Mouse (Mus musculus): Measurements from ENCODE around the gene Taf5. TPM values are rescaled to one million over a fixed set of nuclear protein-coding genes. Genes with fewer than 3 reads are reported as not detected.

The Taf5 gene
- polyA plus RNA-seq, 1 experiment: 3.6 TPM

- Histone ChIP-seq H3K79me2 (ENCODE audit: control insufficient read depth, insufficient read depth) (peaks cover 29% of the 10 kb centered on the region), H3K79me3 (ENCODE audit: low read depth) (peaks cover 10% of the 10 kb centered on the region), H3ac (ENCODE audit: control insufficient read depth, insufficient read length, low read depth) (no peak overlapping the region), H3K4me3 (ENCODE audit: insufficient read depth, poor library complexity, severe bottlenecking) (no peak overlapping the region), H3K27me3 (ENCODE audit: control insufficient read depth, insufficient read depth, insufficient read length) (no peaks in the 10 kb centered on the region), H3K36me3 (ENCODE audit: control insufficient read depth, insufficient read depth) (peaks cover 6% of the 10 kb centered on the region)
- TF ChIP-seq MAX (IDR thresholded peaks at IDR 0.05) (no peak), FOSL1 (IDR thresholded peaks at IDR 0.05; ENCODE audit: insufficient read depth, low read length, poor library complexity, severe bottlenecking) (no peak), MYOD1 (IDR thresholded peaks at IDR 0.05; ENCODE audit: control insufficient read depth, insufficient read length, low read depth) (no peak), USF1 (IDR thresholded peaks at IDR 0.05; ENCODE audit: low read depth) (no peak), CTCF (IDR thresholded peaks at IDR 0.05; ENCODE audit: control insufficient read depth, insufficient read depth, insufficient read length) (no peak), MYOG (IDR thresholded peaks at IDR 0.05; ENCODE audit: control insufficient read depth, extremely low read depth, insufficient read length) (no peak), CEBPB (IDR thresholded peaks at IDR 0.05; ENCODE audit: low read depth) (no peak)
Observed at GRCm38 (mm10) chr19:47065860-47066259, 1.7 kb upstream of the Taf5 start.

GRCm38 (mm10) chr19:47067924-47068611 is 522 bp downstream of the Taf5 start:
- H3K79me3 ChIP-seq (ENCODE audit: low read depth): peaks cover 10% of the 10 kb centered on the region
- peaks cover 24% of the 10 kb centered on the region for H3K36me3 ChIP-seq (ENCODE audit: control insufficient read depth, insufficient read depth)
- no peaks in the 10 kb centered on the region for H3K27me3 ChIP-seq (ENCODE audit: control insufficient read depth, insufficient read depth, insufficient read length)
- peak overlapping the region; percentile 78 for H3K4me3 ChIP-seq (ENCODE audit: insufficient read depth, poor library complexity, severe bottlenecking)
- H3ac ChIP-seq (ENCODE audit: control insufficient read depth, insufficient read length, low read depth): peak overlapping the region; percentile 97
- peak; percentile 31 for TF ChIP-seq MAX (IDR thresholded peaks at IDR 0.05)
- no peak for TF ChIP-seq FOSL1 (IDR thresholded peaks at IDR 0.05; ENCODE audit: insufficient read depth, low read length, poor library complexity, severe bottlenecking)
- peaks cover 36% of the 10 kb centered on the region for H3K79me2 ChIP-seq (ENCODE audit: control insufficient read depth, insufficient read depth)

- TF ChIP-seq USF1 (IDR thresholded peaks at IDR 0.05; ENCODE audit: low read depth): no peak
- no peak for TF ChIP-seq MAX (IDR thresholded peaks at IDR 0.05)
- TF ChIP-seq MYOD1 (IDR thresholded peaks at IDR 0.05; ENCODE audit: control insufficient read depth, insufficient read length, low read depth): no peak
- TF ChIP-seq MYOG (IDR thresholded peaks at IDR 0.05; ENCODE audit: control insufficient read depth, extremely low read depth, insufficient read length): no peak
- TF ChIP-seq CEBPB (IDR thresholded peaks at IDR 0.05; ENCODE audit: low read depth): no peak
- no peak for TF ChIP-seq CTCF (IDR thresholded peaks at IDR 0.05; ENCODE audit: control insufficient read depth, insufficient read depth, insufficient read length)
- no peak for TF ChIP-seq FOSL1 (IDR thresholded peaks at IDR 0.05; ENCODE audit: insufficient read depth, low read length, poor library complexity, severe bottlenecking)
- H3K4me3 ChIP-seq (ENCODE audit: insufficient read depth, poor library complexity, severe bottlenecking): no peak overlapping the region
- H3K27me3 ChIP-seq (ENCODE audit: control insufficient read depth, insufficient read depth, insufficient read length): no peaks in the 10 kb centered on the region
- peaks cover 40% of the 10 kb centered on the region for H3K36me3 ChIP-seq (ENCODE audit: control insufficient read depth, insufficient read depth)
- H3ac ChIP-seq (ENCODE audit: control insufficient read depth, insufficient read length, low read depth): no peak overlapping the region
- peaks cover 72% of the 10 kb centered on the region for H3K79me3 ChIP-seq (ENCODE audit: low read depth)
- peaks cover 78% of the 10 kb centered on the region for H3K79me2 ChIP-seq (ENCODE audit: control insufficient read depth, insufficient read depth)
Observed at GRCm38 (mm10) chr19:47088226-47088625, 20.7 kb downstream of the Taf5 start.

GRCm38 (mm10) chr19:47089718-47090525 is 22.4 kb downstream of the Taf5 start:
- Histone ChIP-seq H3K79me2 (ENCODE audit: control insufficient read depth, insufficient read depth) (peaks cover 95% of the 10 kb centered on the region), H3ac (ENCODE audit: control insufficient read depth, insufficient read length, low read depth) (peak overlapping the region; percentile 87), H3K4me3 (ENCODE audit: insufficient read depth, poor library complexity, severe bottlenecking) (peak overlapping the region; percentile 91), H3K36me3 (ENCODE audit: control insufficient read depth, insufficient read depth) (peaks cover 38% of the 10 kb centered on the region), H3K79me3 (ENCODE audit: low read depth) (peaks cover 78% of the 10 kb centered on the region), H3K27me3 (ENCODE audit: control insufficient read depth, insufficient read depth, insufficient read length) (no peaks in the 10 kb centered on the region)
- no peak for TF ChIP-seq MYOG (IDR thresholded peaks at IDR 0.05; ENCODE audit: control insufficient read depth, extremely low read depth, insufficient read length)
- TF ChIP-seq CTCF (IDR thresholded peaks at IDR 0.05; ENCODE audit: control insufficient read depth, insufficient read depth, insufficient read length): no peak
- no peak for TF ChIP-seq CEBPB (IDR thresholded peaks at IDR 0.05; ENCODE audit: low read depth)
- TF ChIP-seq MAX (IDR thresholded peaks at IDR 0.05): no peak
- TF ChIP-seq USF1 (IDR thresholded peaks at IDR 0.05; ENCODE audit: low read depth): no peak
- TF ChIP-seq MYOD1 (IDR thresholded peaks at IDR 0.05; ENCODE audit: control insufficient read depth, insufficient read length, low read depth): no peak
- no peak for TF ChIP-seq FOSL1 (IDR thresholded peaks at IDR 0.05; ENCODE audit: insufficient read depth, low read length, poor library complexity, severe bottlenecking)

- Histone ChIP-seq H3K36me3 (ENCODE audit: control insufficient read depth, insufficient read depth) (peaks cover 38% of the 10 kb centered on the region), H3K79me3 (ENCODE audit: low read depth) (peaks cover 74% of the 10 kb centered on the region), H3K4me3 (ENCODE audit: insufficient read depth, poor library complexity, severe bottlenecking) (peak within 1 kb of the TSS; percentile 91), H3K79me2 (ENCODE audit: control insufficient read depth, insufficient read depth) (peaks cover 97% of the 10 kb centered on the region), H3K27me3 (ENCODE audit: control insufficient read depth, insufficient read depth, insufficient read length) (no peaks in the 10 kb centered on the region), H3ac (ENCODE audit: control insufficient read depth, insufficient read length, low read depth) (peak within 1 kb of the TSS; percentile 87)
- TF ChIP-seq MAX (IDR thresholded peaks at IDR 0.05) (peak; percentile 95), CEBPB (IDR thresholded peaks at IDR 0.05; ENCODE audit: low read depth) (no peak), MYOG (IDR thresholded peaks at IDR 0.05; ENCODE audit: control insufficient read depth, extremely low read depth, insufficient read length) (no peak)
Observed at GRCm38 (mm10) chr19:47090550-47091156, 23.1 kb downstream of the Taf5 start, which contains the start of the genes Usmg5 and Pdcd11. Usmg5 (minus strand) TSS chr19:47090647. Pdcd11 (plus strand) TSS chr19:47090768.

Data from C2C12 (cell line).